Mouse (Mus musculus) neural tube, postnatal 0 days (tissue): ENCODE measurements around the gene Col25a1. TPM values are rescaled to one million over a fixed set of nuclear protein-coding genes. Genes with fewer than 3 reads are reported as not detected.

Source experiments
- polyA plus RNA-seq: library from polyadenylated mRNA; unstranded; fragments of >200 nt; fragmentation: Nextera tagmentation; extraction: Ambion mirVana; gene quantifications from 2 replicates; pipeline ENCODE4 v1.2.1, GENCODE M21; 2015

Gene Col25a1
- polyA plus RNA-seq = 4.8 and 5.3 TPM in 2 replicates

GRCm38 (mm10) chr3:130131201-130131600, at the start of gene Col25a1:
Gene Col25a1, plus strand, starts transcription at chr3:130131501.

GRCm38 (mm10) chr3:130617439-130617898, 486.2 kb downstream of the Col25a1 start, which contains the start of gene Etnppl:
Gene Etnppl, plus strand, starts transcription at chr3:130617448.

Other genes with a start within 250 kb of the Col25a1 start
- gene Casp6, start 230.1 kb upstream of the Col25a1 start, polyA plus RNA-seq = 17.7 and 20.8 TPM in 2 replicates
- gene Mcub, start 161.3 kb upstream of the Col25a1 start, polyA plus RNA-seq = 14.5 and 15.1 TPM in 2 replicates
- gene Sec24b, start 69.9 kb upstream of the Col25a1 start, polyA plus RNA-seq = 24.8 and 31.0 TPM in 2 replicates